Mouse (Mus musculus) lung, postnatal 14 days (tissue): ENCODE data around the gene Plpp2.
A peak's percentile ranks its signal among the peaks of the same experiment; 100 is the strongest.

Experiments used
- DNase-seq: peaks from one replicate; pipeline ENCODE4 v3.0.0; 2021

The Plpp2 gene

GRCm38 (mm10) chr10:79533126-79533911, at the start of gene Plpp2:
Plpp2 (minus strand) TSS chr10:79533796.
- DNase-seq, result peak; percentile 85

GRCm38 (mm10) chr10:79581501-79581900, 47.9 kb upstream of the Plpp2 start:
- DNase-seq, result no peak

GRCm38 (mm10) chr10:79580811-79581210, 47.2 kb upstream of the Plpp2 start:
- DNase-seq, result peak; percentile 30

- DNase-seq, result no peak
Observed at GRCm38 (mm10) chr10:79580356-79580755, 46.8 kb upstream of the Plpp2 start.

- no peak for DNase-seq
Observed at GRCm38 (mm10) chr10:79579781-79580180, 46.2 kb upstream of the Plpp2 start.

- DNase-seq, result no peak
Observed at GRCm38 (mm10) chr10:79578891-79579290, 45.3 kb upstream of the Plpp2 start.

GRCm38 (mm10) chr10:79578276-79578675, 44.7 kb upstream of the Plpp2 start:
- no peak for DNase-seq

GRCm38 (mm10) chr10:79577376-79577775, 43.8 kb upstream of the Plpp2 start:
- DNase-seq, result no peak

- DNase-seq, result no peak
Observed at GRCm38 (mm10) chr10:79575754-79576153, 42.2 kb upstream of the Plpp2 start.

- DNase-seq, result no peak
Observed at GRCm38 (mm10) chr10:79574796-79575195, 41.2 kb upstream of the Plpp2 start.

- DNase-seq, result no peak
Observed at GRCm38 (mm10) chr10:79574350-79574749, 40.8 kb upstream of the Plpp2 start.

GRCm38 (mm10) chr10:79573611-79574010, 40.0 kb upstream of the Plpp2 start:
- no peak for DNase-seq

- no peak for DNase-seq
Observed at GRCm38 (mm10) chr10:79571314-79571713, 37.7 kb upstream of the Plpp2 start.

- DNase-seq, result no peak
Observed at GRCm38 (mm10) chr10:79569921-79570320, 36.3 kb upstream of the Plpp2 start.

GRCm38 (mm10) chr10:79559716-79560115, 26.1 kb upstream of the Plpp2 start:
- no peak for DNase-seq

GRCm38 (mm10) chr10:79557496-79557895, 23.9 kb upstream of the Plpp2 start:
- no peak for DNase-seq

GRCm38 (mm10) chr10:79556951-79557350, 23.4 kb upstream of the Plpp2 start:
- DNase-seq, result no peak

- DNase-seq, result no peak
Observed at GRCm38 (mm10) chr10:79555238-79555724, 21.7 kb upstream of the Plpp2 start.

GRCm38 (mm10) chr10:79554330-79555237, 21.0 kb upstream of the Plpp2 start, which contains the start of gene Mier2:
Mier2 (minus strand) TSS chr10:79555199.
- peak; percentile 74 for DNase-seq

- DNase-seq, result no peak
Observed at GRCm38 (mm10) chr10:79553691-79554090, 20.1 kb upstream of the Plpp2 start.

GRCm38 (mm10) chr10:79553176-79553575, 19.6 kb upstream of the Plpp2 start:
- DNase-seq, result no peak

- DNase-seq, result no peak
Observed at GRCm38 (mm10) chr10:79552531-79552930, 18.9 kb upstream of the Plpp2 start.

- no peak for DNase-seq
Observed at GRCm38 (mm10) chr10:79550366-79550765, 16.8 kb upstream of the Plpp2 start.
